Mouse (Mus musculus): ENCODE results near the gene Ankrd54.
"Not testable (repeated sequence)": the region's sequence is repeated elsewhere in the genome, so short reads cannot be mapped to it uniquely, and the experiment has no call there.

The Ankrd54 gene

DNA sequence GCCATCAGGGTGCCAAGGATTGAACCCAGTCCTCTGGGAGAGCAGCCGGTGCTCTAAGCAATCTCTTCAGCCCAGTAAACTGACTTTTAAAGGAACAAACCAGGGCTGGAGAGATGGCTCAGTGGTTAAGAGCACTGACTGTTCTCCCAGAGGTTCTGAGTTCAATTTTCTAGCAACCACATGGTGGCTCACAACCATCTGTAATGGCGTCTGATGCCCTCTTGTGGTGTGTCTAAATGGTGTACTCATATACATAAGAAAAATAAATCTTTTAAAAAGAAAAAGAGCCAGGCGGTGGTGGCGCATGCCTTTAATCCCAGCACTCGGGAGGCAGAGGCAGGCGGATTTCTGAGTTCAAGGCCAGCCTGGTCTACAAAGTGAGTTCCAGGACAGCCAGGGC is 54.9 kb downstream of the Ankrd54 start:
- not testable (repeated sequence) for DNase-seq

DNA sequence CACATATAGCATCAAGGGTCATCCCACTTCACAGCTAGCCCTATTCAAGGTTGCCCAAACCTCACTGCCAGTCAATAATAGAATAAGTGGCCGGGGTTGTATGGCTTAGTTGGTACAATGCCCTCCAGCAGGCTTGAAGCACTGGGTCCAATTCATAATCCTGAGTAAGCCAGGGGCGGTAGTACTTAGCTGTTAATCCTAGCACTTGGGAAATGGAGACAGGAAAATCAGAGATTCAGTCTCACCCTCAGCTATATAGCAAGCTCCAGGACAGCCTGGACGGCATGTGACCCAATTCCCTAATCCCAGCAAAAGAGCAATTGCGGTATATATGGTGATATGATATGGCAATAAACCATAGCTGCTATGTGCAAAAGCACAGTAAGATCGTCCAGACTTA is 55.6 kb downstream of the Ankrd54 start:
- DNase-seq: no peak

DNA sequence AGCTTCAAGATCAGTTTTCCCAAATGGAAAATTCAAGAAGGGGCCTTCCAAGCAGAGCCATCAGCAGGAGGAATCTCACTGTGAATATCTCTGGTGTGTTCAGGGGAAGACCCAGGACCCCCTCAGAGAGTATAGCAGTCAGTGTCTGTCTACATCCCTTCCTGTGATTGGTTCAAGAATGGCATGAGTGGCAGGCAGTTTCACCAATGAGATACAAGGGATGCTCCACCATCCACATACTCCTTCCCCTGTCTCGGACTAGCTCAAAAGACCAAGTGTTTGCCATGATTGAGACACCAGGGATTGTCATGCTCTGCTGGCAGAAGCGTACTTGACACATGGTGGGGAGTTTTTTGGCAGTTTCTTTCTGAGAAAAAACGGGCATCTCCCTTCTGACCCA is 56.1 kb downstream of the Ankrd54 start:
- no peak for DNase-seq

DNA sequence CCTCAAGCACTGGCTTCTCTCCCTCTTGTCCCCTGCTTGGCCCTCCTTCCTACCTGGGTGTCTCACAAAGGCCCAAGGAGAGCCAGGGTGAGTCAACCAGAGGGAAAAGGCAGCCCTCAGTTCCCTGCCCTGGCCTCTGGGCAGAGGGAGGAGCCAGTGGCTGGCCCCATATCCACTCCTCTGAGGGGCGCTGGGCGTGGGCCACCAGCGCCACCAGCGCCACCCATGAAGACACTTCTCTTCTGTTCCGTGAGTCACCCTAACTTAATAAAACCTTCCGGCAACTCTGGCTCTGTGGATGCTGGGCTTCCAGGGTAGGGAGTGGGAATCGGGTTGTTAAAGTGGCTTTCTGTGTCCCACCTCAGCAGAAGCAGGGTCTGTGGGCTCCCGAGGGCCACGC is 57.1 kb downstream of the Ankrd54 start:
- no peak for DNase-seq
